Mouse (Mus musculus) G1E (cell line): ENCODE results near the gene Ccdc91. TPM values are rescaled to one million over a fixed set of nuclear protein-coding genes. Genes with fewer than 3 reads are reported as not detected.

Experiments
- ATAC-seq: 2 replicates; pipeline ENCODE4 v1.8.0; 2016; ENCODE audit warnings: mild to moderate bottlenecking; ENCODE audit not compliant: insufficient number of reproducible peaks, poor library complexity, low FRiP score, severe bottlenecking; ENCODE audit errors: extremely low read depth
- DNase-seq: peaks from one replicate; pipeline ENCODE4 v3.0.0; 2012; ENCODE audit warnings: low spot score
- H3K27me3 ChIP-seq: 2 replicates; pipeline ENCODE4 v1.6.1; 2012; ENCODE audit warnings: mild to moderate bottlenecking, low read length, inconsistent platforms; ENCODE audit not compliant: insufficient read depth
- H3K36me3 ChIP-seq: replicated peaks from 2 replicates; pipeline ENCODE3; 2012; ENCODE audit warnings: mild to moderate bottlenecking, inconsistent platforms
- H3K4me1 ChIP-seq: 2 replicates; pipeline ENCODE4 v1.6.1; 2012; ENCODE audit warnings: low read depth, low read length, inconsistent platforms, mixed read lengths; ENCODE audit not compliant: insufficient read depth
- H3K4me3 ChIP-seq: 2 replicates; pipeline ENCODE4 v1.5.1; 2012; ENCODE audit warnings: low read depth, mild to moderate bottlenecking, inconsistent platforms, low read length, moderate library complexity, mixed read lengths
- H3K9me3 ChIP-seq: replicated peaks from 2 replicates; pipeline ENCODE4 v1.6.1; 2012; ENCODE audit warnings: inconsistent platforms
- CTCF ChIP-seq: IDR thresholded peaks from 2 replicates; pipeline ENCODE4 v1.5.1; 2012; ENCODE audit warnings: low read depth, low read length, inconsistent platforms, mixed read lengths
- GATA1 ChIP-seq: IDR thresholded peaks from 2 replicates; pipeline ENCODE4 v1.6.1; 2012; ENCODE audit warnings: borderline replicate concordance, low read length, inconsistent platforms, mixed read lengths
- GATA2 ChIP-seq: IDR thresholded peaks from 2 replicates; pipeline ENCODE4 v1.6.1; 2012; ENCODE audit warnings: low read depth, low read length, inconsistent platforms, borderline replicate concordance
- POLR2AphosphoS5 ChIP-seq: IDR thresholded peaks from 2 replicates; pipeline ENCODE4 v1.6.1; 2012; ENCODE audit warnings: low read depth, low read length, inconsistent platforms; ENCODE audit not compliant: insufficient replicate concordance
- TAL1 ChIP-seq: conservative IDR thresholded peaks from 2 replicates; pipeline ENCODE4 v1.6.1; 2012; ENCODE audit warnings: low read depth, low read length, inconsistent platforms, mixed read lengths
- polyA plus RNA-seq: library from polyadenylated mRNA; stranded (reverse); fragments of >175 nt; gene quantifications from 2 replicates; pipeline ENCODE4 v1.2.3, GENCODE M21; 2012
- total RNA-seq, 2 experiments: library from RNA; stranded (forward) in 1 of 2; stranded (reverse) in 1 of 2; fragments of 200-1000 nt in 1 of 2; fragments of >200 nt in 1 of 2; fragmentation: Nextera tagmentation in 1 of 2; gene quantifications; 2 replicates each; pipeline ENCODE4 v1.2.3; 2014 to 2017

Ccdc91 gene
- total and polyA plus RNA-seq, 3 experiments = 15.1 to 51.4 (median 22.6) TPM

GRCm38 (mm10) chr6:147517909-147518308, 42.3 kb downstream of the Ccdc91 start:
- Histone ChIP-seq H3K9me3 (no peaks in the 10 kb centered on the region), H3K36me3 (peaks cover 50% of the 10 kb centered on the region), H3K27me3 (no peaks in the 10 kb centered on the region), H3K4me1 (no peaks in the 10 kb centered on the region), H3K4me3 (no peak overlapping the region)
- no peak for TF ChIP-seq CTCF
- TF ChIP-seq TAL1 = no peak
- no peak for TF ChIP-seq GATA1
- no peak for TF ChIP-seq GATA2
- TF ChIP-seq POLR2AphosphoS5 = no peak
- no peak for ATAC-seq
- no peak for DNase-seq

- no peak for DNase-seq
- TF ChIP-seq TAL1 (no peak), GATA1 (no peak), CTCF (no peak), POLR2AphosphoS5 (no peak), GATA2 (no peak)
- no peaks in the 10 kb centered on the region for H3K27me3 ChIP-seq
- H3K4me3 ChIP-seq = no peak overlapping the region
- H3K9me3 ChIP-seq = no peaks in the 10 kb centered on the region
- no peaks in the 10 kb centered on the region for H3K4me1 ChIP-seq
- H3K36me3 ChIP-seq = peaks cover 23% of the 10 kb centered on the region
- ATAC-seq = no peak
Measured at GRCm38 (mm10) chr6:147525236-147525635, 49.6 kb downstream of the Ccdc91 start.

GRCm38 (mm10) chr6:147534971-147535370, 59.3 kb downstream of the Ccdc91 start:
- no peak for DNase-seq
- Histone ChIP-seq H3K4me1 (no peaks in the 10 kb centered on the region), H3K4me3 (no peak overlapping the region), H3K27me3 (no peaks in the 10 kb centered on the region), H3K9me3 (no peaks in the 10 kb centered on the region), H3K36me3 (peaks cover 61% of the 10 kb centered on the region)
- no peak for ATAC-seq
- no peak for TF ChIP-seq CTCF
- no peak for TF ChIP-seq GATA2
- TF ChIP-seq GATA1 = no peak
- TF ChIP-seq POLR2AphosphoS5 = no peak
- TF ChIP-seq TAL1 = no peak

GRCm38 (mm10) chr6:147538236-147538635, 62.6 kb downstream of the Ccdc91 start:
- no peak overlapping the region for H3K4me3 ChIP-seq
- TF ChIP-seq GATA1 (no peak), GATA2 (no peak), TAL1 (no peak), POLR2AphosphoS5 (no peak), CTCF (no peak)
- no peaks in the 10 kb centered on the region for H3K27me3 ChIP-seq
- ATAC-seq (no peak), DNase-seq (no peak)
- H3K4me1 ChIP-seq = no peaks in the 10 kb centered on the region
- peaks cover 64% of the 10 kb centered on the region for H3K36me3 ChIP-seq
- H3K9me3 ChIP-seq = no peaks in the 10 kb centered on the region

GRCm38 (mm10) chr6:147539056-147539600, 63.5 kb downstream of the Ccdc91 start:
- TF ChIP-seq GATA1 (no peak), CTCF (no peak), TAL1 (no peak), POLR2AphosphoS5 (no peak), GATA2 (no peak)
- DNase-seq = no peak
- Histone ChIP-seq H3K4me3 (no peak overlapping the region), H3K4me1 (no peaks in the 10 kb centered on the region), H3K27me3 (no peaks in the 10 kb centered on the region), H3K9me3 (no peaks in the 10 kb centered on the region), H3K36me3 (peaks cover 63% of the 10 kb centered on the region)
- no peak for ATAC-seq

- H3K36me3 ChIP-seq = peaks cover 50% of the 10 kb centered on the region
- no peak overlapping the region for H3K4me3 ChIP-seq
- H3K27me3 ChIP-seq = no peaks in the 10 kb centered on the region
- no peak for DNase-seq
- H3K9me3 ChIP-seq = no peaks in the 10 kb centered on the region
- ATAC-seq = no peak
- TF ChIP-seq GATA2 (no peak), TAL1 (no peak)
- no peaks in the 10 kb centered on the region for H3K4me1 ChIP-seq
Measured at GRCm38 (mm10) chr6:147540942-147541341, 65.3 kb downstream of the Ccdc91 start.

- no peak for ATAC-seq
- peaks cover 9% of the 10 kb centered on the region for H3K36me3 ChIP-seq
- H3K4me3 ChIP-seq = no peak overlapping the region
- H3K9me3 ChIP-seq = no peaks in the 10 kb centered on the region
- no peak for DNase-seq
- no peaks in the 10 kb centered on the region for H3K27me3 ChIP-seq
- no peak for TF ChIP-seq GATA2
- no peak for TF ChIP-seq CTCF
- TF ChIP-seq POLR2AphosphoS5 = no peak
- TF ChIP-seq TAL1 = no peak
- TF ChIP-seq GATA1 = no peak
- H3K4me1 ChIP-seq = no peaks in the 10 kb centered on the region
Measured at GRCm38 (mm10) chr6:147555591-147555990, 80.0 kb downstream of the Ccdc91 start.
